Mouse (Mus musculus) kidney, postnatal 0 days (tissue): ENCODE measurements around the gene Atp5d. TPM values are rescaled to one million over a fixed set of nuclear protein-coding genes. Genes with fewer than 3 reads are reported as not detected.

ENCODE experiments used
- ATAC-seq: fragments of 200-750 bp; cut with Nextera tagmentation; replicated peaks from 2 replicates; pipeline ENCODE4 v1.8.0; 2017; ENCODE audit warnings: low read depth, moderate number of reproducible peaks, moderate TSS enrichment, moderate library complexity; ENCODE audit not compliant: low FRiP score
- DNase-seq: peaks from one replicate; pipeline ENCODE4 v3.0.0-alpha.2; 2016; ENCODE audit warnings: low spot score
- H3K27ac ChIP-seq: fragments of 300-500 bp; sonication (generic); 2 replicates; pipeline ENCODE4 v1.5.1; 2014; ENCODE audit warnings: mild to moderate bottlenecking
- H3K27me3 ChIP-seq: fragments of 300-500 bp; sonication (generic); 2 replicates; pipeline ENCODE4 v1.6.1; 2014; ENCODE audit warnings: low read length, mixed read lengths; ENCODE audit not compliant: insufficient read depth
- H3K36me3 ChIP-seq: fragments of 300-500 bp; sonication (generic); 2 replicates; pipeline ENCODE4 v1.6.1; 2014; ENCODE audit warnings: low read length, mixed read lengths; ENCODE audit not compliant: insufficient read depth
- H3K4me1 ChIP-seq: fragments of 300-500 bp; sonication (generic); replicated peaks from 2 replicates; pipeline ENCODE4 v1.6.1; 2014; ENCODE audit warnings: antibody characterized with exemption, low read length, mixed read lengths; ENCODE audit not compliant: insufficient read depth
- H3K4me2 ChIP-seq: fragments of 300-500 bp; sonication (generic); 2 replicates; pipeline ENCODE4 v1.6.1; 2014; ENCODE audit warnings: mild to moderate bottlenecking, low read length, moderate library complexity, mixed read lengths
- H3K4me3 ChIP-seq: fragments of 300-500 bp; sonication (generic); replicated peaks from 2 replicates; pipeline ENCODE4 v1.5.1; 2014; ENCODE audit warnings: low read depth, low read length
- H3K9ac ChIP-seq: fragments of 300-500 bp; sonication (generic); 2 replicates; pipeline ENCODE4 v1.6.1; 2014; ENCODE audit warnings: low read depth, low read length
- H3K9me3 ChIP-seq: fragments of 300-500 bp; sonication (generic); replicated peaks from 2 replicates; pipeline ENCODE4 v1.6.1; 2016; ENCODE audit warnings: low read length, inconsistent platforms, mixed read lengths
- CTCF ChIP-seq: IDR thresholded peaks from 2 replicates; pipeline ENCODE4 v1.5.1; 2016; ENCODE audit warnings: antibody characterized with exemption, low read depth, mild to moderate bottlenecking, moderate library complexity
- WGBS: fragments of 180-500 bp; shearing (Covaris S2); extraction: QIAGEN DNeasy Blood & Tissue Kit; methylation state at CpG from one replicate; pipeline ENCODE4 v1.1.7; 2014; 5-methylcytosine and 5-hydroxymethylcytosine counted together
- polyA plus RNA-seq: library from polyadenylated mRNA; unstranded; fragments of >200 nt; fragmentation: Nextera tagmentation; extraction: Ambion mirVana; gene quantifications from 2 replicates; pipeline ENCODE4 v1.2.1, GENCODE M21; 2015

The Atp5d gene
- polyA plus RNA-seq, 1 experiment from 2014 or later: 936 TPM

DNA sequence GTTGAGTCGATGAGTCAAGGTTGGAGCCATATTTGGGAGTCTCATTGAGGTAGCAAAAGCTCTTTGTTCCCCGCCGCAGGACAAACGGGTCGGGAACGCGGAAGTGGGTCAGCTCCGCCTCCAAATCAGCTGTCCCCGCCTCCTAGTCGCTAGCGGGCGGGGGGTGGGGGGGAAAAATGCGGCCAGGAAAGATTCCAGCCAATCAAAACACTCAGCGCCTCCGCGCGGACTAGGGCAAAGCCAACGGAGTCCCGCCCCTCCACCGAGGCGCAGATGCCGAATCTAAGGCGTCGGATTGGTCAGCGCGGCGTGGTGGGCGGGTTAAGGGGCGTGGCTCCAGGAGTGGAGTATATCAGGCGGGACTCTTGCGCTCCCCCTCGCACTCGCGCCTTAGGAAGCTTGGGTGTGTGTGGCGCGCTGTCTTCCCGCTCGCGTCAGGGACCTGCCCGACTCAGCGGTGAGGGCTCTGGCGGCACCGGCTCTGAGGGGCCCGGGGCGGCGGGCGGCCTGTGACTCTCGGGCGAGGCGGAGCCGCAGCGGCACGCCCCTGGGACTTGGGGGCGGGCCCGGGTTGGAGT is 29.1 kb downstream of the Atp5d start:
- peaks cover 29% of the 10 kb centered on the region for H3K36me3 ChIP-seq
- no peaks in the 10 kb centered on the region for H3K9me3 ChIP-seq
- DNase-seq: peak; percentile 99
- peak overlapping the region; percentile 100 for H3K27ac ChIP-seq
- H3K4me3 ChIP-seq: peak overlapping the region; percentile 96
- no peak for TF ChIP-seq CTCF
- H3K4me1 ChIP-seq: peaks cover 42% of the 10 kb centered on the region
- H3K27me3 ChIP-seq: no peaks in the 10 kb centered on the region
- under 1% methylated on average over 55 of the region's 55 CpGs for WGBS
- ATAC-seq: peak; percentile 86
- peak overlapping the region; percentile 100 for H3K9ac ChIP-seq
- H3K4me2 ChIP-seq: peak overlapping the region; percentile 70

DNA sequence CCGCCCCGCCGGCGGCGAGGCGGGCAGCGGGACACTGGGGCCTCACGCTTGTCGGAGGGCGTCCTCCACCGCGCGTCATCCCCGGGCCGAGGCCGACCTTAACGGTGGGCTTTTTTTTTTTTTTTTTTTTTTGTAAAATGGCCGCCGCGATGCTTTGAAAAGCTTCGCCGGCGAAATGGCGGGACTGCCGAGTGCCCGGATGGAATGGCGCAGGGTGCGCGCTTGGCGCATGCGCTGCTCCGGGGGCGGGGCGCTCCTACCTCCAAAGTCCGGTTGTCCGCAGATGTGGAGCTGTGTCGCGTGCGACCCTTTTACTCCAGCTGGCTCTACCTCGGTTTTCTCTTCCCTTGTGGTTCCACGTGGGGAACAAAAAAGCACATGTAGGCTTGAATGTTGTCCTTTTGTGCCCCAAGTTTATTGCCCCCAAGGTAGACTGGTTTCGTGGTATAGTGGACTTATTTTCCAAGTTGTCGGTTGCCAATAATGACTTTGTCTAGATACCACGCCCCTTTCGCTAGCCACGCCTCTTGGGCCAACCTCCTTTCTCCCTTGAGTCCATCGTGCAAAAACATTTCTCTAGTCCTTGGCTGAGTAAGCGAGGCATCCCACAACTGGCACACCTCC is 29.7 kb downstream of the Atp5d start:
- WGBS: under 1% methylated on average over 48 of the region's 48 CpGs
- Histone ChIP-seq H3K36me3 (peaks cover 29% of the 10 kb centered on the region), H3K4me1 (peaks cover 38% of the 10 kb centered on the region), H3K9ac (peak overlapping the region; percentile 100), H3K27me3 (no peaks in the 10 kb centered on the region), H3K4me3 (peak overlapping the region; percentile 96), H3K27ac (peak overlapping the region; percentile 100), H3K9me3 (no peaks in the 10 kb centered on the region), H3K4me2 (peak overlapping the region; percentile 70)
- ATAC-seq (peak; percentile 37), DNase-seq (peak; percentile 95)
- TF ChIP-seq CTCF: no peak

DNA sequence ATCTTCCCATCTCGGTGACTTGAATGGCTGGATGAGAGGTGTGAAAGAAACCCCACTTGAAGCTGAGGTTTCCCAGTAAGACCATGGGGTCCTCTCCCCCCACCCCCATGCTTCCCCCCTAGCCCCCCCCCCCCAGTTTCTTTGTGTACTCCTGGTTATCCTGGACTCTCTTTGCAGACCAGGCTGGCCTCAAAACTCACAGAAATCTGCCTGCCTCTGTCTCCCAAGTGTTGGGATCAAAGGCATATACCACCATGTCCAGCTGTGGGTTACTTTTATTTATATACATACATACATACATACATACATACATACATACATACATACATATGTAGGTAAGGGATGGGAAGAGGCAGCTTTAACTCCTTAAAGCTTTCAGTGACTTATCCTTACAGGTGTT is 30.6 kb downstream of the Atp5d start:
- Histone ChIP-seq H3K36me3 (peaks cover 29% of the 10 kb centered on the region), H3K4me3 (peak overlapping the region; percentile 96), H3K4me2 (peak overlapping the region; percentile 70), H3K9me3 (no peaks in the 10 kb centered on the region), H3K9ac (peak overlapping the region; percentile 100; the same call in 1 of the 2 replicates), H3K4me1 (peaks cover 32% of the 10 kb centered on the region), H3K27me3 (no peaks in the 10 kb centered on the region), H3K27ac (no peak overlapping the region)
- TF ChIP-seq CTCF: no peak
- no peak for ATAC-seq
- WGBS: 41% methylated on average over 1 of the region's 1 CpGs
- no peak for DNase-seq

DNA sequence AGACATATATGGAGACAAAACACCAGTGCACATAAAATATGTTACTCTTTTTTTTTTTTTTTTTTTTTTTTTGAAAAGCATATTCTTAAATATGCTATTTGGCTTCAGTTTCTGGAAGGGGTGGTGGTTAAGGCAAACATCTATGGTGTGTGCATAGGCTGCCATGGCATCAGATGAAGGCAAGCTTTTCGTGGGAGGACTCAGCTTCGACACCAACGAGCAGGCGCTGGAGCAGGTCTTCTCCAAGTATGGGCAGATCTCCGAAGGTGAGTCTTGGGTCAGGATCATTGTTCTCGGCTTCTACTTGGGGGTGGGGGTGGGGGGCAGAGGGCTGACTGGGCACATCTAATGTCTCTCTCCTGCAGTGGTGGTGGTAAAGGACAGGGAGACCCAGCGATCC is 31.2 kb downstream of the Atp5d start:
- ATAC-seq: no peak
- no peak for TF ChIP-seq CTCF
- Histone ChIP-seq H3K4me2 (peak overlapping the region; percentile 70; the same call in 1 of the 2 replicates), H3K9ac (no peak overlapping the region), H3K36me3 (peaks cover 29% of the 10 kb centered on the region), H3K27me3 (no peaks in the 10 kb centered on the region), H3K4me3 (no peak overlapping the region), H3K4me1 (peaks cover 27% of the 10 kb centered on the region), H3K9me3 (no peaks in the 10 kb centered on the region), H3K27ac (no peak overlapping the region)
- DNase-seq: no peak
- 74% methylated on average over 7 of the region's 7 CpGs for WGBS

DNA sequence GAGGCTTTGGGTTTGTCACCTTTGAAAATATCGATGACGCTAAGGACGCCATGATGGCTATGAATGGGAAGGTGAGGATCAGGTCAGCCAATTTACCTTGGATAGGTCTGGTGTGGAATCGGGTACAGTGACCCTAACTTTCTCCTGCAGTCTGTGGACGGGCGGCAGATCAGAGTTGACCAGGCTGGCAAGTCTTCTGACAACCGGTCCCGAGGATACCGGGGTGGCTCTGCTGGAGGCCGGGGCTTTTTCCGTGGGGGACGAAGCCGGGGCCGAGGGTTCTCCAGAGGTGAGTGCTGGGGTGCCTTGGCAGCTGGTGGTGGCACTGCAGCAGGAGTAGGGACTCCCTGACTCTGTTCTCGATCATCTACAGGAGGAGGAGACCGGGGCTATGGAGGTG is 31.6 kb downstream of the Atp5d start:
- Histone ChIP-seq H3K4me3 (no peak overlapping the region), H3K36me3 (peaks cover 29% of the 10 kb centered on the region), H3K4me2 (no peak overlapping the region), H3K9me3 (no peaks in the 10 kb centered on the region), H3K27ac (no peak overlapping the region), H3K27me3 (no peaks in the 10 kb centered on the region), H3K9ac (peak overlapping the region; percentile 8; the same call in 1 of the 2 replicates), H3K4me1 (peaks cover 24% of the 10 kb centered on the region)
- WGBS: 95% methylated on average over 16 of the region's 16 CpGs
- TF ChIP-seq CTCF: no peak
- no peak for DNase-seq
- ATAC-seq: no peak

DNA sequence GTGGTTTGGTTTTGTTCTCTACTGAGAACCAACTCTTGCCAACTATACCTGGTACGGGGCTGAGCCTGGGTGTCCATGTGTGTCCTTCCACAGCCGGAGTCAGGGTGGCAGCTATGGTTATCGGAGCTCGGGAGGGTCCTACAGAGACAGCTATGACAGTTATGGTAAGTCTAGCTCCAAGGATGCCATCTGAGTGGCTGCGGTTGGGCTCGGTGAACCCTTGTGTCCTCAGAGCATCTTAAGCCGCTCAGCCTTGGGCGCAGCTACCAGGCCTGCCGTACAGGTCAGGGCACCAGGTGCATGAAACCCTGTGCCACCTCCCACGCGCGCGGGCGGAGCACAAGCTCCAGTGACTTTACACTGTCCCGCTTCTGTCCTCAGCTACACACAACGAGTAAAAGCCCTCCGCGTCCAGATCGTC is 32.2 kb downstream of the Atp5d start:
- WGBS: 71% methylated on average over 19 of the region's 19 CpGs
- DNase-seq (no peak), ATAC-seq (no peak)
- H3K36me3 ChIP-seq: peaks cover 29% of the 10 kb centered on the region
- H3K27ac ChIP-seq: no peak overlapping the region
- no peak overlapping the region for H3K4me3 ChIP-seq
- H3K4me1 ChIP-seq: peaks cover 24% of the 10 kb centered on the region
- no peaks in the 10 kb centered on the region for H3K27me3 ChIP-seq
- no peak for TF ChIP-seq CTCF
- H3K9me3 ChIP-seq: no peaks in the 10 kb centered on the region
- no peak overlapping the region for H3K4me2 ChIP-seq
- H3K9ac ChIP-seq: peak overlapping the region; percentile 8; the same call in 1 of the 2 replicates
